7 mouse cellular contexts compared by ENCODE assay signal in the genomic region with DNA sequence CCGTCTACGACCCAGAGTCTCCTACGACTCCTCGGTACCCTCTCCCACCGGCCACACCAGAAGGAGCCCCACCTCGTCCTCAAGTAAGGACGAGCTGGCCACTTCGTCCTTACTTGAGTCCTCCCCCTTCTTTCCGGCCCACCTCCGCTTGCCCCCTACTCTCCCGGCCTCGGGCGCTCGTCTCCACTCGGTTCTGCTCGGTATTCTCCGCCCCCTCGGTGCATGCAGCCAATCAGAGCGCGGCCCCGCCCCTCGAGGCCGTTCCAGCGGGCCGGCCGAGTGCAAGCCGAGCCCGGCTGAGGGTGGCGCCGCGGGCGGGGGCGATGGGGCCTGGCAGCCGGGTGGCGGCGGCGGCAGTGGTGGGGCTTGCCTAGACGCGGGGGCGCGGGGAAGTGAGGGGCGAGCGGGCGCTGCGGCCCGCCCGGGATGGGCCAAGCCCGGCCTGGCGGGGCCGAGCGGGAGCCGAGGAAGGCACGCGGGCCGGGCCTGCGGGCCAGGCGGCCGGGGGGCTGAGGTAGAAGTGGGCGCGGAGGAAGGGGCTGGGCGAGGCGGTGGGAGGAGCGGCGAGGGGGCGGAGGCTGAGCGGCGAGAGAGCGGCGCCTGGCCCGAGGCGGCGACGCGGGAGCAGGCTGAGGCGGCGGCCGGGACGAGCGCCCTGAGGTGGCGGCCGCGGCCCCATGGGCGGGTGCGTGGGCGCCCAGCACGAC. TPM values are rescaled to one million over a fixed set of nuclear protein-coding genes. Genes with fewer than 3 reads are reported as not detected.
DNase-seq lines count a peak whose midpoint lies in the region; ATAC-seq lines count a peak whose summit lies in the region.

Ubtd2 (plus strand) TSS at position 571 of the 707 bp plus-strand sequence.

- peak within 1 kb of the TSS; percentile 96 for H3K4me3 ChIP-seq in embryonic facial prominence, embryonic 11.5 days (ENCODE audit: low read depth, low read length)
- H3K4me3 ChIP-seq in limb, embryonic 11.5 days (ENCODE audit: low read depth, low read length) = peak within 1 kb of the TSS; percentile 97
- H3K4me3 ChIP-seq in midbrain, embryonic 14.5 days (replicated peaks; ENCODE audit: low read depth, low read length) = peak within 1 kb of the TSS; percentile 93

- H3K4me2 ChIP-seq in embryonic facial prominence, embryonic 11.5 days (ENCODE audit: low read depth, low read length) = peak within 1 kb of the TSS; percentile 79
- H3K4me2 ChIP-seq in limb, embryonic 11.5 days (ENCODE audit: low read depth, severe bottlenecking) = peak within 1 kb of the TSS; percentile 90
- peak within 1 kb of the TSS; percentile 89 for H3K4me2 ChIP-seq in midbrain, embryonic 14.5 days (ENCODE audit: low read length)

- H3K9ac ChIP-seq in embryonic facial prominence, embryonic 11.5 days (replicated peaks; ENCODE audit: low read length) = peak within 1 kb of the TSS; percentile 96
- peak within 1 kb of the TSS; percentile 94 for H3K9ac ChIP-seq in limb, embryonic 11.5 days (ENCODE audit: low read length)
- H3K9ac ChIP-seq in midbrain, embryonic 14.5 days (replicated peaks; ENCODE audit: low read length) = peak within 1 kb of the TSS; percentile 90

- ATAC-seq in embryonic facial prominence, embryonic 11.5 days (replicated peaks; ENCODE audit: insufficient number of reproducible peaks, low FRiP score, low TSS enrichment, low read depth) = peak; percentile 95
- ATAC-seq in limb, embryonic 11.5 days (ENCODE audit: insufficient number of reproducible peaks, low FRiP score, low TSS enrichment, low read depth) = peak; percentile 98
- peak; percentile 99 for ATAC-seq in midbrain, embryonic 14.5 days (ENCODE audit: low FRiP score, low TSS enrichment)

- DNase-seq in adrenal gland, postnatal 14 days = peak; percentile 99
- DNase-seq in embryonic facial prominence, embryonic 11.5 days (ENCODE audit: low spot score) = peak; percentile 98
- DNase-seq in heart, adult 11 months = peak; percentile 100
- peak; percentile 98 for DNase-seq in kidney, adult 18-20 months
- peak; percentile 99 for DNase-seq in limb, embryonic 11.5 days (ENCODE audit: low spot score)
- peak; percentile 98 for DNase-seq in midbrain, embryonic 14.5 days
- peak; percentile 92 to 98 for DNase-seq in spleen, adult 18-20 months

- 0 out of 2 replicates have a peak, but pooled peaks cover 2% of the 10 kb centered on the region for H3K4me1 ChIP-seq in embryonic facial prominence, embryonic 11.5 days (ENCODE audit: control insufficient read depth, insufficient read depth, low read length)
- 0 out of 2 replicates have a peak, but pooled peaks cover 2% of the 10 kb centered on the region for H3K4me1 ChIP-seq in limb, embryonic 11.5 days (ENCODE audit: control insufficient read depth, insufficient read depth, low read length)
- peaks cover 18% of the 10 kb centered on the region for H3K4me1 ChIP-seq in midbrain, embryonic 14.5 days (ENCODE audit: control insufficient read depth, insufficient read depth, low read length)

- WGBS in embryonic facial prominence, embryonic 11.5 days = under 1% methylated on average over 56 of the region's 86 CpGs
- under 1% methylated on average over 63 of the region's 86 CpGs for WGBS in limb, embryonic 11.5 days
- WGBS in midbrain, embryonic 14.5 days = 1% methylated on average over 73 of the region's 86 CpGs

- H3K27ac ChIP-seq in embryonic facial prominence, embryonic 11.5 days (replicated peaks; ENCODE audit: low read depth, low read length) = peak within 1 kb of the TSS; percentile 83
- H3K27ac ChIP-seq in limb, embryonic 11.5 days (replicated peaks; ENCODE audit: low read depth, low read length) = peak within 1 kb of the TSS; percentile 88
- peak within 1 kb of the TSS; percentile 96 for H3K27ac ChIP-seq in midbrain, embryonic 14.5 days (replicated peaks; ENCODE audit: low read depth, low read length)

- H3K9me3 ChIP-seq in embryonic facial prominence, embryonic 11.5 days (replicated peaks; ENCODE audit: control insufficient read depth, low read length) = no peaks in the 10 kb centered on the region
- H3K9me3 ChIP-seq in limb, embryonic 11.5 days (ENCODE audit: control insufficient read depth, low read length) = no peaks in the 10 kb centered on the region
- H3K9me3 ChIP-seq in midbrain, embryonic 14.5 days (ENCODE audit: control insufficient read depth, low read length) = no peaks in the 10 kb centered on the region

- no peaks in the 10 kb centered on the region for H3K27me3 ChIP-seq in embryonic facial prominence, embryonic 11.5 days (ENCODE audit: control insufficient read depth, insufficient read depth, low read length)
- H3K27me3 ChIP-seq in limb, embryonic 11.5 days (ENCODE audit: control insufficient read depth, insufficient read depth, low read length) = no peaks in the 10 kb centered on the region
- no peaks in the 10 kb centered on the region for H3K27me3 ChIP-seq in midbrain, embryonic 14.5 days (ENCODE audit: control insufficient read depth, insufficient read depth, low read length)

- no peaks in the 10 kb centered on the region for H3K36me3 ChIP-seq in embryonic facial prominence, embryonic 11.5 days (replicated peaks; ENCODE audit: control insufficient read depth, insufficient read depth, low read depth, low read length)
- H3K36me3 ChIP-seq in limb, embryonic 11.5 days (ENCODE audit: control insufficient read depth, insufficient read depth, low read length) = no peaks in the 10 kb centered on the region
- H3K36me3 ChIP-seq in midbrain, embryonic 14.5 days (ENCODE audit: control insufficient read depth, insufficient read depth, low read length) = no peaks in the 10 kb centered on the region

RNA-seq across cellular contexts. Expression of gene Ubtd2, which starts in this region (rescaled TPM):
- total RNA-seq in adrenal gland, postnatal 14 days (2021) = 17.3 and 17.4 TPM in 2 replicates
- polyA plus RNA-seq in embryonic facial prominence, embryonic 11.5 days (2014; fragmentation: Nextera tagmentation; extraction: Ambion mirVana) = 99.8 and 104 TPM in 2 replicates
- polyA plus RNA-seq in limb, embryonic 11.5 days (2014; fragmentation: Nextera tagmentation; extraction: Ambion mirVana) = 91.4 and 94.8 TPM in 2 replicates
- polyA plus RNA-seq in midbrain, embryonic 14.5 days (2014; fragmentation: Nextera tagmentation; extraction: Ambion mirVana) = 57.0 and 63.8 TPM in 2 replicates

Comparison
In these comparisons a context has a peak if more than half of its experiments do, and no peak if none do; other contexts are left out.
1. Peak in every context shown above with its lines: DNase-seq, ATAC-seq, H3K4me3 ChIP-seq and H3K27ac ChIP-seq.